Mouse (Mus musculus) ovary, postnatal 14 days (tissue): ENCODE data around the gene Zbed3.
A peak's percentile ranks its signal among the peaks of the same experiment; 100 is the strongest.
"Not testable (repeated sequence)": the region's sequence is repeated elsewhere in the genome, so short reads cannot be mapped to it uniquely, and the experiment has no call there.

Source experiments
- DNase-seq: peaks from one replicate; pipeline ENCODE4 v3.0.0; 2022; ENCODE audit warnings: low spot score

Gene Zbed3

DNA sequence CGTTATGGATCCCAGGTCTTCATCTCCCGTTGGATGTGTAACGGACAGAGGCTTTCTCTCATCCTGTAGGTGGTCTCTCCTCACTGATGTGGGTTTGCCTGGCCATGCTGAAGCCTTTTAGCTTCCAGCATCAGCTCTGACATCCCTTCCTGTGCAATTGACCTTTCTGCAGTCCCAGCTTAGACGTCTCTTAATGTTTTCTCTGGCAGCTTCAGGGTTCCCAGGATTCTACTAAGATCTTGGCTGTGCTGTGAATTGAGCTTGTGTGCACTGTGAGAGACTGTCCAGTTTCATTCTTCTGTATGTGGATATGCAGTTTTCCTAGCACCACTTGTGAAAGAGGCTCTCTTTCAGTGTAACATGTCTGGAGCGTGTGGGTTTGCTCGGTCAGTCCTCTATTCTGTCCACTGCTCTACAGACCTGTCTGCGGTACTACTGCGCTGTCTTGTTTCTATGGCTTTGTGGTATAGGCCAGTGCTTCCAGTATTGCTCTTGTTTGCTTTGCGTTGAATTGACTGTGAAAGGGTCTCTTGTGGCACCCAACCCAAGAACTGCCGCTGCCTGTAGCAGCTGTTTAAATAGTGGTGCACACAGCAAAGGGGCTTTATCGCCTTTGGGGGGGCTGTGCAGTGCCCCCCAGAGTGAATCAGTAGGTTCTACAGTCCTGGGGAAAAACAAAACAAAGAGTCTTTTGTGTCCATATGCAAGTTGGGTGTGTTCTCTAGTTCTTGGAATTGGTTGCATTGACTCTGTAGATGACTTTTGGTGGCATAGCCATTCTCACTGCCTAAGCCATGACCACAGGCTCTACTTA is 8.9 kb downstream of the Zbed3 start:
- DNase-seq = no peak

DNA sequence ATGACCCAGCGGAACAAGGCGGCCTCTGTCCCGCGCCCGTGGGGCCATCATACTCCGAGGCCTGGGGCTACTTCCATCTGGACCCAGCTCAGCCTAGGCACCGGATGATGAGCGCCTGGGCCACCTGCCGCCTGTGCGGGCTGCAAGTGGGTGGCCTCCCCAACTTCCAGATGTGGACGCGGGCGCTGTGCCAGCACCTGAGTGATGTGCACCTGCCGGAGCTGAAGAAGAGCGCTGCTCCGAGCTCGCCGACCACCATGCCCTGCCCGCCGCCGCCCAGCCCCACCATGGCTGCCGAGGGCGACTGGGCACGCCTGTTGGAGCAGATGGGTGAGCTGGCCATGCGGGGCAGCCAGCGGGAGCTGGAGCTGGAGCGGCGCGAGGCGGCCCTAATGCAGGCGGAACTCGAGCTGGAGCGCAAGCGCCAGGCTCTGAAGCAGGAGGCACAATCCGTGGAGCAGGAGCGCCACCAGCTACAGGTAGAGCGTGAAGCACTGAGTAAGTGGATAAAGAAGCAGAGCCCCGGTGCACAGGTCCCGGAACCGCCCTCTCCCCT is 12.8 kb downstream of the Zbed3 start:
- DNase-seq = no peak

DNA sequence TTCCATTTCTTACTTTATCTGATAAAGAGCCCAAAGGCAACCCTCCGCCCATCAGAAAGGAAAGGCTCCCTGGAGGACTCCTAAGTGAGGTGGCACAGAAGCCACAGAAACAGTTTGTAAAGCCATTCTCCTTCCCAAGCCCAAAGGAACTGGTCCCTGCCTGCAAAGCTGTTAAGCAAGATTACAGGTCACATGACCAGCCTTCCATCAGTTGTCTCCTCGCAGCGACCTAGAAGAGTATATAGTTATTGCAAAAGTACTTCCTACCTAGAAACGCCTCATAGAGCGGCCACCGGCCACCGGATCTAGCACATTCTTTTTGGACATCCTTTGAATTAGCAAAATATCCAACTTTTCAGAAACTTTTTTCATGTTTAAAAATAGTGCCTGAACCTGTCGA is 20.1 kb downstream of the Zbed3 start:
- no peak for DNase-seq

DNA sequence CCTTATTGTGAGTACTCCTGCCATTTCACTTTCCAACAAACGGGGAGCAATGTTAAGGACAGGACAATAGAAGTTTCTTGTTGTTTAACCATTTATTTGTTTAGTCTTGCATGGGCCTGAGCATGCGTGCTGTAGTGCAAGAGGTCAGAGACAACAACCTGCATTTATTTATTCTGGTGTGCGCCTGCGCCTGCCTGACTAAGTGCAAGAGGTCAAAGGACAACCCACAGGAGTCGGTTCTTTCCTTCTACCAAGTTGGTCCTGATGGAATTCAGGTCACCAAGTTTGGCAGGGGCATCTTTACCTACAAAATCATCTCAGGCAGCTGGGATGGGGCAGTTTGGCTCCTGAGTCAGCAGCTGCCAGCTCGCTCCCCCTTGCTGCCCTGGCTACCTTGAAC is 22.5 kb downstream of the Zbed3 start:
- DNase-seq = no peak

DNA sequence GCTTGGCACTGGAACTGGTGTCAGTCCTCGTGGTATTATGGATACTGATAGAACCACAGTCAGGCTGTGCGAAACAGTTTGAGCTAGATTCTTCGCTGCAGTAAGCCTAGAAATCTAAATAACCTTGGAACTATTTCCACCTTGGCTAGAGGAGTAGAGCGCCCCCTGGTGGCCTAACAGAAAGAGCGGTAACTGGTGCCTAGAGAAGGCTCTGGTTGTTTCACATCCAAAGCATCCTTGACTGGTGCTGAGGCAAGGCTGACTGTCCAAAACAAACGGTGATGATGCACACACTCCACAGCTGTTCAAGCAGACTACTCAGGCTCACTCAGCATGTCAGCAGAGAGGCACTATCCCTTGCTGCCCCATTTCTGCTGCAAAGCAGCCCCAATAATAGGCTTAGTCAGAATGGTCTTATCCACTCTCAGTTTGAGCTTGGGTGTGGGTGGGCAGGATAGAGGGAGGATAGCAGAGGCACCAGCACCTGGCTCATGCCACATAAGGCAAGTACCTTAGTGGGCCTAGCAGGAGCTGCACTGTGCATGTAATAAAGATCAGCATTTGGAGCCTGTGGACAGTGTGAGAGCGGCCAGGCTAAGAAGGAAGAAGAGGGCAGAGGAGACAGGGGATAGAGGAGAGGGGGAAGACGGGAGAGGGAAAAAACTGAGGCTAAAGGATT is 23.7 kb downstream of the Zbed3 start:
- DNase-seq = peak; percentile 63

DNA sequence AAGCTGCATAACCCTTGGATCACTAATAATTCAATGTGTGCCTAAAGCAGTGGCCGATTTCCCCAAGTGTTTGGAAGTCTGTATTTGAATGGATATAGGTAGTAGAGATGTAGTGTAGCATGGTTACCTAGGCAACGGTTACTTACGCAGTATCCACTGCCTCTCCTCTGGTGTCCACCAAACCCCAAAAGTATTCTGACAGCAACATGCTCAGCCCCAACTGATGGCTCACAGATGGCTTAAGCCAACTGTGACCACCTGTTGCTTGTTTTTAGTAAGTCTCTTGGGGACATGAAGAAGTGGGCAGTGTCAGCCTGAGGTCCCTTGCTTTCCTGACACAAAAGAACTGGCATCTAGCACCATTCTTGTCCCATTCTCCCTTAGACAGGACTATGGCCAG is 25.1 kb downstream of the Zbed3 start:
- no peak for DNase-seq

DNA sequence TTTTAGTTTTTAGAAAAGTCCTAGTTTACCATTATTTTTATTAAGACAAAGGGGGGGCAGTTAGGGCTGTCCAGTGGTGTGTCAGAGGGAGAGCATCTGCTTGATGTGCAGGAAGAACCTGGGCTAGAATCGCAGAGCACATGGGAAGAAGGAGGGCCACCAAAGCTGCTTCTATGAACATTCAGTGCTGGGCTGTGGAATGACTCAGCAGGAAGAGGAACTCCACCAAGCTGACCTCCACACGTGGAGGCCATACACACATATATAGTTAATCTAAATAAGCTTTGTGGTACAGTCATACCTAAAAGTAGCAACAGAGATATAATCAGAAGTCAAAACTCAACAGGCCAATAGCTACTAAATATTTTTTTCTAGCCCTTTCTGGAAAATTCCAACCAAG is 34.8 kb downstream of the Zbed3 start:
- no peak for DNase-seq

DNA sequence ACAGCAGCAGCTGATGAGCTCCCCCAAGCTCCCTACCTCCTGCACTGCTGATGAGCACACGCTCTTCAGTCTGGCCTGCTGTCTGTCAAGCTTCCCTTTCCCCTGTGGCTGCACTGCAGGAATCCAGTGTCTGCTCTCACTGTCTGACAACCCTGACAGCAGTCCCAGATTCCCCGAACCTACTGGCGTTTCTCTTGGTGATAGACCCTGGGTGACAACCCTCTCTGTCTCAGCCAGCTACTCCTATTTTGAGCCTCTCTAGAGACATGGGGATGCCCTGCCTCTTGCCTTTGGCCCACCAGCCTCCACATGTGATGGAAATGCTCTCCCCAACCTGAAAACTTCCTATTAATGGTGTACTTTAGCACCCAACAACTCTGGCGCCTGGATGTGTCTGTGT is 40.0 kb downstream of the Zbed3 start:
- DNase-seq = no peak

DNA sequence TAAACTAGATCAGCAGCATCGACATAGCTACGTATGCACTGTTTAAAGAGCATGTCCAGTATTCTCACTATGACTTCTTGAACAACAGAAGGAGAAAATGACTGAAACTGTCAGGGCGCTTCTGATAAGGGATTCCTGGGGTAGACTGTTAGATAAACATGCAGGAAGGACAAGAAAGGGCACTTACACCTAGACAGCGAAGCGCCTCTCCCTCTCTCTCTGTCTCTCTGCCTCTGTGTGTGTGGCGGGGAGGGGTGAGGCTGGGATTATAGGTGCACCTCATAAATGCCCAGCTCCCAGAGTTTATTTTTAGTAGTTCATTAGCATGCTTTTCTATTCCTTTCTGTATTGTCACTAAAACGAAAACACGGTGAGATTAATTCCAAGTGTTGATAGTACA is 42.9 kb downstream of the Zbed3 start:
- no peak for DNase-seq

DNA sequence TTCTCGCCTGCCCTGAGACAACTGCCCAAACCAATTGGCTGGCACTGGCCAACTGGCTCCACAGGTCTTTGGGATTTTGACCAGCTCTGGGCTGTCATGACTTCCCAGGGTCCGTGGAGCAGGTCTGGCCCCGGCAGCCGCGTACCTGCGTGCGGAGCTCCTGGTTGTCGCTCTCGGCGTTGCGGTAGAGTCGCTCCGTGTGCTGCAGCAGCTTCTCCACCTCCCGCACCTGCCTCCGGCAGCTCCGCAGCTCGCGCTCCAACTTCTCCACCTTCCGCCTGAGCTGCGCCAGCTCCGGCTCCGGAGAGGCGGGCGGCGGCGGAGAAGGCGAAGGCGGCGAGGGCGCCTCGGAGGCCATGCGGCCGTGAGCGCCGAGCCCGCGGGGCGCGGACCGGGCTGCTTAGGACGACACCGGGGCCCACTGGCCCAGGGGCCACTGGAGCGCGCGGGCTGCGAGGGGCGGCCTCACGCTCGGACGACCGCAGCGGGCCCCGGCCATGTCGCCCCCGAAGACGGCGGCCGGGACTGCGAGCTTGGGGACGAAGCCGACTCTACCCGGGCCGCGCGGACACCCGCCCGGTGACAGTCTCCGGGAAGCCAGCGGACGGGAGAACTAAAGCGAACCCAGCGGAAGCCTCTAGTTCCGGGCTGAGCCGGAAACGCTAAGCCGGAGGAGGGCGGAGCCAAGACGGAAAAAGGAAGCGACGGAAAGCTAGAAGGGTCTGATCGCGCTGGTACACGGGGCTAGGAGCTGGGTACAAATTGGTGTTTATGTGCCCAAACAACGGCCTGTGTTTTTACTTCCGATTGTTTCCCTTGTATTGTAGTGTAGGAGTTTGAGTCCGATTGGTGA is 51.5 kb downstream of the Zbed3 start, which contains the start of gene Aggf1:
Gene Aggf1 (minus strand): TSS at position 652 of the 853 bp plus-strand sequence.
- DNase-seq = peak; percentile 85

DNA sequence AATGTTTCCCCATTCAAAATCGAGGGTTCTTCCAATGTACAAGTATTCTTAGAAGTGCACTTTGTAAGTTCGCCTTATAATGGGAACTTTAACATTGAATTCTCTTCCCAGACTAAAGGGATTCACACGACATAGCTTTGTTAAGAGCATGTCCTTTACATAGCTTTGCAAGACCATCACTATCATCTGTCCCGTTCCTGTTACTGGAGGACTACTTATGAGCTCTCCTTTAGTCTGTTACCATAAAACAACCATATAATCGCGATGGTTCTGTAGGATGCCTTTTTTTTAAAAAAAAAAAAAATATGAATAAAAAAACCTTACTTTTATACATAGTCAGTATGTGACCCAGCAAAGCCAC is 52.1 kb downstream of the Zbed3 start:
- DNase-seq = no peak

DNA sequence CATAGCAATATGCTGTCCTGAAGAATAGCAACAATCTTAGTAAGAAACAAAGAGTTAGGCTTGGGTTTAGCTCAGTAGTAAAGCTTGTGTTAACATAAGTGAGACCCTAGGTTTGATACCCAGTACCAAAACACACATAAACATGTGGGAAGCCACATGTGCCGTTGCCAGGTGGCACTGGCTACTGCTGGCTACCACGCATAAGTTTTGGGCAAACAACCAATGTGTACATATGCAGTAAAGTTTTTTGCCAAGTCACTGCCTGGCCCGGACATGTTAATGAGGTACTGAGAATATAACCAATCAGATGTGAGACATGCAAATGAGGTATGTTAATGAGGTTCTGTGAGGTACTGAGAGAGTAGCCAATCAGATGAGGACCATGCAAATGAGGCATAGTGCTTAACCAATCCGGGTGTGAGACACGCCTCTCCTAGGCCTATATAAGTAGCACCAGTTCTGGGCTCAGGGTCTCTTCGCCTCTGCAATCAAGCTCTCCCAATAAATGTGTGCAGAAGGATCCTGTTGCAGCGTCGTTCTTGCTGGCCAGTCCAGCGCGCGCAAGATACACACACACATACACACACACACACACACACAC is 53.4 kb downstream of the Zbed3 start:
- DNase-seq = not testable (repeated sequence)

DNA sequence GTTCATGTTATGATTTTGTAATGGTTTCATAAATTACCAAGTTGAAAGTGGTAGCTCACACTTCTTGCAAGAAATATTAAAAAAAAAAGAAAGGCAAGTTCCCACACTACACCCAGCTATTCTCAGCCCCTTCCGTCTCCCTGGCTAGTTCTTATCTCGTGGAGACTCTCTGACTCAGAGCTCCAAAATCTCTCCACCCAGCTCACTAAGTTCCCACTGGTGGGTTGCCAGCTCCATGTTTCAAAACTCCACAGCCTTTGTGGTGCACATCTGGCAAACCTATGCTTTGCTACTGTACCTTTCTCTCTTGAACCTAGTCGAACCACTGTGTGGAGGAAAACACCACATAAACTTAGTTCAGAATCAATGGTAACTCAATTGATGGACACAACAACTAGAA is 55.3 kb downstream of the Zbed3 start:
- no peak for DNase-seq

DNA sequence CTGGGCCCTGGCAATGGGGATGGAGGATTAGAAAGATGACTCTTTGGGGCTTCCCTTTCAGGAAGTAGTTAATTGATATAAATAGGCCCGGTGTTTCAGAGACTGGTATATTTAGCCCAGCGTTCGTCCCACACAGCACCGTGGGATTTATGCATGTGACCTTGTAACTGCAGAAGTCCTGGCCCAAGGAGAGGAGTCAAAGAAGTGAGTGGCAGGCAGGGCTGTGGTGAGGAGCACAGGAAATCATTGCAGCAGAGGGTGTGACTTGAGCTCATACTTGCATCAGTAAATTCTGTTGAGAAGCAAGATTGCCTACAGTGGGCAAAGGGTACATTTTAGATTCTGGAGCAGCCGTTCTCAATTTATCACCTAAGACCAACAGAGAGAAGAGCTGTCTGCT is 59.0 kb downstream of the Zbed3 start:
- DNase-seq = no peak
